Mouse (Mus musculus) liver, postnatal 0 days (tissue): ENCODE measurements at regions not wholly inside any gene's neighbourhood (a gene's known extent, or its start where the extent isn't known, plus 50 kb on each side); places are given as distances from the start of the nearest gene placed in this dataset.

Experiments
- CTCF ChIP-seq: sonication (generic); IDR thresholded peaks from 2 replicates; pipeline ENCODE4 v1.5.1; 2016; ENCODE audit warnings: antibody characterized with exemption, low read depth
- EP300 ChIP-seq: IDR thresholded peaks from 2 replicates; pipeline ENCODE4 v1.6.1; 2016; ENCODE audit warnings: antibody characterized with exemption, low read depth, mild to moderate bottlenecking

- TF ChIP-seq CTCF: no peak
- TF ChIP-seq EP300: no peak
Measured at GRCm38 (mm10) chr8:8762354-8762753, 72.0 kb upstream of the Arglu1 start.
